Mouse (Mus musculus) left cerebral cortex, adult 9 months (tissue): ENCODE data around the gene Ap4b1.
A peak's percentile ranks its signal among the peaks of the same experiment; 100 is the strongest.
"Not testable (repeated sequence)": the region's sequence is repeated elsewhere in the genome, so short reads cannot be mapped to it uniquely, and the experiment has no call there.

Experiments used
- DNase-seq, 2 experiments: peaks; one replicate each; pipeline ENCODE4 v3.0.0; 2022; ENCODE audit warnings: low spot score in 2 of 2

The Ap4b1 gene

DNA sequence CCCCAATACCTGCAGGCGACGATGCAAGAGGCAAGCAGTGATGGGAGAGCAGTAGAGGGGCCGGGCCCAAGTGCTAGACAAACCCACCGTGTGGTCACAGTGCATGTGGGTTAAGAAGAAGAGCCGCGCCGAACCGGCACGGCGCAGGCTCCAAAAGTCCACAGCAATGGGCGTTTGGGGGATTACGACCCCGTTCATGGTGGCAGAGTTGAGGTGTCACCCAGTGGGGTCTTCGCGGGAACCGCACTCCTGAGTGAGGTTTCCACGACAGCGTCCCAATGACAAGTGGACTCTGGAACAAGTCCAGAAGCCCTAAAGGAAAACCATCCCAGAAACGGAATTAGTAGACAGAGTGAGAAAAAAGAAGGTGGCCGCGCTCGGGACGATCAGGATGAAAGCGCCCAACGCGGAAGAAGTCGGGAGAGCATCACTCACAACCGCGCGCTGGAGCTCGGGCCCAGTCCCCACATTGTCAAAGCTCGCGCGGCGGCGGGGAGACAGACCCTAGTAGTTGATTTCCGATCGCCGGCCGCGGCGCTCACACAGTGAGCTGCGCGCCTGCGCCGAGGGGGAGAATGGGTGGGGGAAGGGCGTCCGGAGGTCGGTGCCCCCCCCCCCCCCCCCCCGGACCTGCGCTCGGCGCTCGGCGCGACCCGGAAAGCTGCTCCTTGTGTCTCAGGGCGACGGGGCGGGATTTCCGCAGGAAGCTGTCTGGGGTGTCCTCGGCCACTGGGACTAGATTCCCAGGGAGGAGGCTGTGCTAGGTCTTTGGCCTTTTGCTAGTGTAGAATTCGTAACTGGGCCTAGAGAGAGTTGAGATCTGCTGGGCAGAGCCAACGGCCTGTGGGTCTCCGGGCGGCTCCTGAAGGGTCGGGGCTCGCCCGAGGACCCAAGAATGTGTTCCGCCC lies at the start of gene Ap4b1, which contains the start of the genes Dclre1b and Gm43064:
TSS of gene Ap4b1 (plus strand) at position 630 of the 908 bp plus-strand sequence.
TSS of gene Dclre1b (minus strand) at position 554 of the 908 bp plus-strand sequence.
TSS of gene Gm43064 (plus strand) at position 683 of the 908 bp plus-strand sequence.
- DNase-seq = peak; percentile 53 to 83

DNA sequence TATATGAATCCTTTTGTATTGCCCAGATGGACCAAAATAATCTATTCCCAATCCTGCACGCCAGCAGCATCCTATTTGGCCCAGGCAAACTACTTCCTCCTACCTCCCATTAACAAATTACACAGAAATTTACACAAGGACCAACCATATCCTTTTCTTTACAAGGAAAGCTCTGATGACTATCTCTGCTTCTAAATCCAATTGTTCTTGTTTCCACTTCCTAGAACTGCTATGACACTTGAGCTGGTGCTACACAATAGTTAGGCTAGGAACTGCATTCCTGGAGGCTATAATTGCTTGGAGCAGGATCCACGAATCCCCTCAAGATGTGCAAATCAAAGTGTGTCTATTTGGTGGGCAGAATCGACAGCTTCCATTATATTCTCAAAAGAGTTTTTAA lies 42.5 kb upstream of the Ap4b1 start:
- DNase-seq = no peak

- peak in 1 of 2 experiments; percentile 26 for DNase-seq
These were observed 37.7 kb upstream of the Ap4b1 start for GRCm38 (mm10) chr3:103771531-103772130.

- DNase-seq = no peak
These were observed 36.5 kb upstream of the Ap4b1 start for GRCm38 (mm10) chr3:103772846-103773245.

GRCm38 (mm10) chr3:103773508-103773907 lies 35.8 kb upstream of the Ap4b1 start:
- no peak for DNase-seq

GRCm38 (mm10) chr3:103774009-103774408 lies 35.3 kb upstream of the Ap4b1 start:
- DNase-seq = no peak

DNA sequence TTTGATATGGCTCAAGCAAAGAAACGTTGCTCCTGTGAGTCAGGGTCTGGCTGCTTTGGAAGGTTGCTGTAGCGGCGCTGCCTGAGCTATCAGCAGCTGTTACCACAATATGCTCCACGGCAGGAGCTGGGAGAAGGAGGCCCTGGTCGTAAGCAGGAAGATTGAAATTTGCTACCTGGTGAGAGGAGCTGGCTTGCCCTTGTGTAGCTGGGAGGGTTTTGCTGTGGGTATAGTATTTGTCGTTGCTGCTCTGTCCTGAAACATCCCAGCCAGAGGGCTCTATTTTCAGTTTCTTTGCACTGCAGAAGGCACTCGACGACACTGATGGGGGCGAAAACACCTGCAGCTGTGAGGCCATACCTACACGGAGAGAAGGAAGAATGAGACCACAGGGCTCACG lies 31.4 kb upstream of the Ap4b1 start:
- peak in 1 of 2 experiments; percentile 23 for DNase-seq

GRCm38 (mm10) chr3:103778660-103779059 lies 30.7 kb upstream of the Ap4b1 start:
- DNase-seq = no peak

- no peak for DNase-seq
These were observed 30.1 kb upstream of the Ap4b1 start for GRCm38 (mm10) chr3:103779183-103779582.

GRCm38 (mm10) chr3:103780271-103780670 lies 29.0 kb upstream of the Ap4b1 start:
- peak; percentile 32 for DNase-seq

GRCm38 (mm10) chr3:103780777-103781176 lies 28.5 kb upstream of the Ap4b1 start:
- DNase-seq = no peak

DNA sequence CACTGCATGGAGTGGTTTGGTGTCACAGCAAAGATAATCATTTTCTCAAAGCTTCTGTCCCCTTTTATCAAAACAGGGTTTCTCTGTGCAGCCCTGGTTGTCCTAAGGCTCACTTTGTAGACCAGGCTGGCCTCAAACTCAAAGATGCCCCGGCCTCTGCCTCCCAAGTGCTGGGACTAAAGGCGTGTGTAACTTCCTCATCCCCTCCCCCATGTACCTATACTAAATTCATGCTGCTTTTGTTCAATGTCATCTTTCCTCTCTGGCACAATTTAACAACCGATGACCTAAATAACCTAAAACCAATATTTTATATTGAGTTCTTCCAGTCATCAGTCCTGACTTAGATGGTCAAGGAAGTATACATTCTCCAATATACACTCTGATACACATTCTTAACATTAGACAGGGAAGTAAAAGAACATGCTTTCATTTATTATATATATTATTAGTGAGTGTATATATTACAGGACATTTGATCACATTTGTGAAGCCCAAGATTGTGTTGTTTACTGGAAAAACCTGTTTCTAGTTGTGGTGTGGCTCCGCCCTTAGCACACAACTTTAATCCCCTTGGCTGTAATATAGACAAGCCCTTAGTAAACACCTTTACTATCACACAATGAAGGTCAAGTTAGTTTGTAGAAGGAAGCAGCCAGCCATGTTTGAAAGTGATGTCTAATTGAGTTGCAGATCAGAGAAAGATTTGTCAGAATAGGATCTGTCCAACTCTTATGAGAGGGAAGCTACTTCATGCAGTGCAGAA lies 26.3 kb upstream of the Ap4b1 start:
- no peak for DNase-seq

GRCm38 (mm10) chr3:103787225-103787624 lies 22.1 kb upstream of the Ap4b1 start:
- no peak for DNase-seq

GRCm38 (mm10) chr3:103789096-103789495 lies 20.2 kb upstream of the Ap4b1 start:
- no peak for DNase-seq

GRCm38 (mm10) chr3:103789891-103790345 lies 19.4 kb upstream of the Ap4b1 start:
- no peak for DNase-seq

- no peak for DNase-seq
These were observed 18.8 kb upstream of the Ap4b1 start for GRCm38 (mm10) chr3:103790346-103791145.

- DNase-seq = peak; percentile 80 to 95
These were observed 17.9 kb upstream of the Ap4b1 start, which contains the start of gene Hipk1 for GRCm38 (mm10) chr3:103791230-103792110. Gene Hipk1, minus strand, starts transcription at chr3:103791563.

- not testable (repeated sequence) for DNase-seq
These were observed 17.3 kb upstream of the Ap4b1 start for GRCm38 (mm10) chr3:103792111-103792406.

DNA sequence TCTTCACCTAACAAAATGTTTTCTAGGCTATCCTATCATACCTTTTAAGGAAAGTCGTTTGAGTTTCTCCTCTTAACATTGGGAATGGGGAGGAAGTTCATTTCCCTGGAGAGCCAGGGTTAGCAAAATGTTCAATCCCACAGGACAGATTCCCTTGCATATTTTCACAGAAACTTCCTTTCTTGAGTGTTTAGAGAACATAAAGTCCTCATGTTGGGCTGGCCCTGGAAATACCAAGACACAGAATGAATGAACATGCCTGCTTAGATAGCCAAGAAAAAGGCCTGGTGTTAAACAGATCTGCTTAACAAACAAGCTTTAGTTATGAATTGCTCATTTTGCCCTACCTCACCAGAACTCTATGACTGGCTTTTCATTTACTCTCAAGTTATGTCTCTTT lies 16.8 kb upstream of the Ap4b1 start:
- no peak for DNase-seq

GRCm38 (mm10) chr3:103796389-103796788 lies 12.9 kb upstream of the Ap4b1 start:
- DNase-seq = no peak
